Mouse (Mus musculus): Measurements from ENCODE around the gene Fgfr2. TPM values are rescaled to one million over a fixed set of nuclear protein-coding genes. Genes with fewer than 3 reads are reported as not detected.
A peak's percentile ranks its signal among the peaks of the same experiment; 100 is the strongest.

Gene Fgfr2
- polyA plus RNA-seq, 1 experiment = 59.9 TPM

GRCm38 (mm10) chr7:132213460-132213859 lies 909.7 kb downstream of the Fgfr2 start:
- TF ChIP-seq CTCF (IDR thresholded peaks at IDR 0.05; ENCODE audit: borderline replicate concordance, insufficient read depth, low read length) (peak; percentile 80), POLR2A (IDR thresholded peaks at IDR 0.05; ENCODE audit: low read depth, low read length) (no peak)
- no peak overlapping the region for H3K4me3 ChIP-seq (ENCODE audit: insufficient read depth, low read length)
- H3K27ac ChIP-seq (ENCODE audit: insufficient read depth, low read length) = no peak overlapping the region
- no peaks in the 10 kb centered on the region for H3K4me1 ChIP-seq (ENCODE audit: control insufficient read depth, insufficient read depth, low read length)

DNA sequence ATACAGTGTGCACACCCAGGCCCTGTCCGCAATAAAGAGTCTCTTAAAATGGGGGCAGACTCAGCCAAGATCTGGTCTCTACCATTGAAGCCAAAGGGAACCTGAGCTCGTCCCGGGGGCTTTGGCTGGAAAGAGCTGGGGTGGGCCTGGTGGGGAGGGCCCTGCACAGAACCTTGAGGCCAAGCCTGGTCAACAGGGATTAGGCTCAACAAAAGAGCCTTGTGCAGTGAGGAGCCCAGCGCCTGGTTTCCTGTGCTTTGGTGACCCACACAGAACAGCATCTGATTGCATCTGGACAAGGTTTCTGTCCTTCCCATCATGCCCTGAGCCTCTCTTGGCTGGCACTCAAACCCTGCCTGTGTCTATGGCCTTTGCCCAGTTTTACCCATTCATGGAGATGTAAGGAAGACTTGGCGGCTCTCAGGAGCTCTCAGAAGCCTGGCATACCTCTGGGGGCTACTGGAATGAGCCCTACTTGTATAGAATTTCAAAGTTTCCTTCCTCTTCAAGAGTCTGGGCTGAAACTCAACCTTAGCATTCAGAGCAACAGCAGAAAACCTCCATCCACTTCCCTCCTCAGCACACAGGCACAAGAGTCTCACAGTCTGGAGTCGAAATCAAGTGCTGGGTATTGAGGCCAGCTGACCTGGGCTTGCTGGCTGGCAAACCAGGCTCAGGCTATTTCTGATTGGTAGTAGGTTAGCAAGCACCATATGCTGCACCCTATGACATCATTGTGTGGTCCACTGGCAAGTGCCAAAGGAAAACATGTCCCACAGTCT lies 911.0 kb downstream of the Fgfr2 start:
- Histone ChIP-seq H3K27ac (ENCODE audit: insufficient read depth, low read length) (no peak overlapping the region), H3K4me3 (ENCODE audit: insufficient read depth, low read length) (no peak overlapping the region), H3K4me1 (ENCODE audit: control insufficient read depth, insufficient read depth, low read length) (no peaks in the 10 kb centered on the region)
- TF ChIP-seq POLR2A (IDR thresholded peaks at IDR 0.05; ENCODE audit: low read depth, low read length) = no peak
- no peak for TF ChIP-seq CTCF (IDR thresholded peaks at IDR 0.05; ENCODE audit: borderline replicate concordance, insufficient read depth, low read length)

DNA sequence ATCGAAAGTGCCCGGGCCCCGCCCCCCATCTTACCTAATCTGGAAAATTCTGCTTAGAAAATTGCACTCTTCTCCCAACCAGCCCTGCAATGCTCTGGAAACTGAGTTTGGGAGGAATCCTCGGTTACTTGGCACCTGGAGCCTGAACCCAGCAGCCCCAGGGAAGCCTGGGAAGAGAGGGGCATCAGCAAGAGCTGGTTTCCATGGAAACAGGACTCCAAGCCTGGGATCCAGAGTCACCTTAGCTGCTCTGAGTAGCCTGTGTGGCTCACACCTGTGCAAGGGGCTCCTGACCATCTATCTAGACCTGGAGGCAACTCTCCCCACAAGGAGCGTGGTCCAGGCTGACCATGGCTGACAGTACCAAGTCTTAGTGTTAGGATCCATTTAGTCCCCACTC lies 912.5 kb downstream of the Fgfr2 start:
- TF ChIP-seq CTCF (IDR thresholded peaks at IDR 0.05; ENCODE audit: borderline replicate concordance, insufficient read depth, low read length) (no peak), POLR2A (IDR thresholded peaks at IDR 0.05; ENCODE audit: low read depth, low read length) (no peak)

GRCm38 (mm10) chr7:132208946-132209651 lies 914.1 kb downstream of the Fgfr2 start:
- TF ChIP-seq POLR2A (IDR thresholded peaks at IDR 0.05; ENCODE audit: low read depth, low read length) (no peak), CTCF (IDR thresholded peaks at IDR 0.05; ENCODE audit: borderline replicate concordance, insufficient read depth, low read length) (no peak)
- H3K4me1 ChIP-seq (ENCODE audit: control insufficient read depth, insufficient read depth, low read length) = no peaks in the 10 kb centered on the region
- no peak overlapping the region for H3K4me3 ChIP-seq (ENCODE audit: insufficient read depth, low read length)
- no peak overlapping the region for H3K27ac ChIP-seq (ENCODE audit: insufficient read depth, low read length)

More for the DNA sequence above, 912.5 kb downstream of the Fgfr2 start:
- Histone ChIP-seq H3K27ac (ENCODE audit: insufficient read depth, low read length) (no peak overlapping the region), H3K4me1 (ENCODE audit: control insufficient read depth, insufficient read depth, low read length) (no peaks in the 10 kb centered on the region), H3K4me3 (ENCODE audit: insufficient read depth, low read length) (no peak overlapping the region)

GRCm38 (mm10) chr7:132204073-132204612 lies 919.0 kb downstream of the Fgfr2 start:
- H3K27ac ChIP-seq (ENCODE audit: insufficient read depth, low read length) = no peak overlapping the region
- no peak for TF ChIP-seq POLR2A (IDR thresholded peaks at IDR 0.05; ENCODE audit: low read depth, low read length)
- no peak for TF ChIP-seq CTCF (IDR thresholded peaks at IDR 0.05; ENCODE audit: borderline replicate concordance, insufficient read depth, low read length)
- H3K4me1 ChIP-seq (ENCODE audit: control insufficient read depth, insufficient read depth, low read length) = no peaks in the 10 kb centered on the region
- no peak overlapping the region for H3K4me3 ChIP-seq (ENCODE audit: insufficient read depth, low read length)

- Histone ChIP-seq H3K4me1 (ENCODE audit: control insufficient read depth, insufficient read depth, low read length) (no peaks in the 10 kb centered on the region; the same call in 1 of the 2 replicates), H3K27ac (ENCODE audit: insufficient read depth, low read length) (no peak overlapping the region), H3K4me3 (ENCODE audit: insufficient read depth, low read length) (no peak overlapping the region)
- TF ChIP-seq POLR2A (IDR thresholded peaks at IDR 0.05; ENCODE audit: low read depth, low read length) (no peak), CTCF (IDR thresholded peaks at IDR 0.05; ENCODE audit: borderline replicate concordance, insufficient read depth, low read length) (no peak)
Observed at GRCm38 (mm10) chr7:132199686-132200085, 923.5 kb downstream of the Fgfr2 start.

- Histone ChIP-seq H3K4me1 (ENCODE audit: control insufficient read depth, insufficient read depth, low read length) (no peaks in the 10 kb centered on the region; the same call in 1 of the 2 replicates), H3K27ac (ENCODE audit: insufficient read depth, low read length) (no peak overlapping the region), H3K4me3 (ENCODE audit: insufficient read depth, low read length) (no peak overlapping the region)
- TF ChIP-seq POLR2A (IDR thresholded peaks at IDR 0.05; ENCODE audit: low read depth, low read length) = no peak
- TF ChIP-seq CTCF (IDR thresholded peaks at IDR 0.05; ENCODE audit: borderline replicate concordance, insufficient read depth, low read length) = no peak
Observed at GRCm38 (mm10) chr7:132198806-132199205, 924.3 kb downstream of the Fgfr2 start.

GRCm38 (mm10) chr7:132197817-132198475 lies 925.2 kb downstream of the Fgfr2 start:
- TF ChIP-seq CTCF (IDR thresholded peaks at IDR 0.05; ENCODE audit: borderline replicate concordance, insufficient read depth, low read length) = no peak
- no peak for TF ChIP-seq POLR2A (IDR thresholded peaks at IDR 0.05; ENCODE audit: low read depth, low read length)
- H3K4me1 ChIP-seq (ENCODE audit: control insufficient read depth, insufficient read depth, low read length) = no peaks in the 10 kb centered on the region; the same call in 1 of the 2 replicates
- no peak overlapping the region for H3K4me3 ChIP-seq (ENCODE audit: insufficient read depth, low read length)
- H3K27ac ChIP-seq (ENCODE audit: insufficient read depth, low read length) = no peak overlapping the region

- no peak overlapping the region for H3K27ac ChIP-seq (ENCODE audit: insufficient read depth, low read length)
- TF ChIP-seq CTCF (IDR thresholded peaks at IDR 0.05; ENCODE audit: borderline replicate concordance, insufficient read depth, low read length) = no peak
- no peak for TF ChIP-seq POLR2A (IDR thresholded peaks at IDR 0.05; ENCODE audit: low read depth, low read length)
- H3K4me1 ChIP-seq (ENCODE audit: control insufficient read depth, insufficient read depth, low read length) = no peaks in the 10 kb centered on the region; the same call in 1 of the 2 replicates
- no peak overlapping the region for H3K4me3 ChIP-seq (ENCODE audit: insufficient read depth, low read length)
Observed at GRCm38 (mm10) chr7:132196581-132196980, 926.6 kb downstream of the Fgfr2 start.
